Comparison of ENCODE assay signal across 9 mouse cellular contexts in genomic region chr16:11065431-11065830, GRCm38 (mm10). TPM values are rescaled to one million over a fixed set of nuclear protein-coding genes. Genes with fewer than 3 reads are reported as not detected.
DNase-seq lines count a peak whose midpoint lies in the region; ATAC-seq and TF ChIP-seq lines count a peak whose summit lies in the region.
"Had no signal": no experiment of that assay in that cellular context is flagged by ENCODE, and none has a peak within 500 bp of the region (broad histone marks: within the 10 kb centered on the region; RNA-seq: fewer than 3 reads in every experiment).

No protein-coding gene starts in this region.

- ATAC-seq in heart, embryonic 15.5 days (replicated peaks; ENCODE audit: insufficient number of reproducible peaks, insufficient read depth, low FRiP score, low read depth) = no peak
- ATAC-seq in hindbrain, embryonic 11.5 days (ENCODE audit: low FRiP score) = peak; percentile 12; the same call in 1 of the 2 replicates
- no peak for ATAC-seq in midbrain, embryonic 12.5 days (ENCODE audit: low FRiP score, low read depth)
- no peak for ATAC-seq in frontal cortex, adult (ENCODE audit: low TSS enrichment)

- no peak for TF ChIP-seq POLR2A in brain, embryonic 14.5 days (IDR thresholded peaks at IDR 0.05; ENCODE audit: borderline replicate concordance, extremely low read depth, insufficient read depth, insufficient read length, poor library complexity, severe bottlenecking)

- H3K27ac ChIP-seq in heart, embryonic 15.5 days = peak overlapping the region; percentile 96
- H3K27ac ChIP-seq in hindbrain, embryonic 11.5 days (ENCODE audit: low read depth, low read length) = peak overlapping the region; percentile 98; the same call in 1 of the 2 replicates
- H3K27ac ChIP-seq in midbrain, embryonic 12.5 days (replicated peaks) = peak overlapping the region; percentile 99

- no peaks in the 10 kb centered on the region for H3K36me3 ChIP-seq in heart, embryonic 15.5 days
- H3K36me3 ChIP-seq in hindbrain, embryonic 11.5 days (ENCODE audit: control insufficient read depth, insufficient read depth, low read length) = no peaks in the 10 kb centered on the region
- no peaks in the 10 kb centered on the region for H3K36me3 ChIP-seq in midbrain, embryonic 12.5 days

- no peak for DNase-seq in heart, postnatal 4 days
- DNase-seq in brain, embryonic 14.5 days (ENCODE audit: low read depth) = peak; percentile 17
- peak; percentile 37 for DNase-seq in hindbrain, embryonic 11.5 days (ENCODE audit: low spot score)
- DNase-seq in adrenal gland, adult (ENCODE audit: inconsistent age in 2 of 2, low spot score in 1 of 2) = no peak
- DNase-seq in thymus, postnatal 4 days = no peak

- peaks cover 68% of the 10 kb centered on the region for H3K4me1 ChIP-seq in heart, embryonic 15.5 days (replicated peaks)
- H3K4me1 ChIP-seq in hindbrain, embryonic 11.5 days (replicated peaks; ENCODE audit: control insufficient read depth, insufficient read depth, low read length) = peaks cover 12% of the 10 kb centered on the region
- peaks cover 58% of the 10 kb centered on the region for H3K4me1 ChIP-seq in midbrain, embryonic 12.5 days

- H3K27me3 ChIP-seq in heart, embryonic 15.5 days = no peaks in the 10 kb centered on the region
- H3K27me3 ChIP-seq in hindbrain, embryonic 11.5 days (ENCODE audit: control insufficient read depth, insufficient read depth, low read length) = no peaks in the 10 kb centered on the region
- H3K27me3 ChIP-seq in midbrain, embryonic 12.5 days = no peaks in the 10 kb centered on the region
- H3K27me3 ChIP-seq: Patski had no signal

- H3K4me3 ChIP-seq in heart, embryonic 15.5 days = peak overlapping the region; percentile 92
- H3K4me3 ChIP-seq in hindbrain, embryonic 11.5 days (ENCODE audit: low read depth, low read length) = peak overlapping the region; percentile 84
- H3K4me3 ChIP-seq in midbrain, embryonic 12.5 days = peak overlapping the region; percentile 84

- no peaks in the 10 kb centered on the region for H3K9me3 ChIP-seq in heart, embryonic 15.5 days (replicated peaks)
- H3K9me3 ChIP-seq in hindbrain, embryonic 11.5 days (ENCODE audit: control insufficient read depth, low read length) = no peaks in the 10 kb centered on the region
- no peaks in the 10 kb centered on the region for H3K9me3 ChIP-seq in midbrain, embryonic 12.5 days

- no peak for TF ChIP-seq CTCF in brain, embryonic 14.5 days (IDR thresholded peaks at IDR 0.05; ENCODE audit: borderline replicate concordance, extremely low read depth, insufficient read depth, insufficient read length)

- peak overlapping the region; percentile 91 for H3K4me2 ChIP-seq in heart, embryonic 15.5 days
- peak overlapping the region; percentile 74 for H3K4me2 ChIP-seq in hindbrain, embryonic 11.5 days (replicated peaks; ENCODE audit: low read depth, low read length)
- H3K4me2 ChIP-seq in midbrain, embryonic 12.5 days (replicated peaks) = peak overlapping the region; percentile 87

- peak overlapping the region; percentile 53 for H3K9ac ChIP-seq in heart, embryonic 15.5 days
- H3K9ac ChIP-seq in hindbrain, embryonic 11.5 days (ENCODE audit: low read depth, low read length) = peak overlapping the region; percentile 97
- peak overlapping the region; percentile 53 for H3K9ac ChIP-seq in midbrain, embryonic 12.5 days (replicated peaks)

- 53% methylated on average over 5 of the region's 5 CpGs for WGBS in heart, embryonic 15.5 days
- WGBS in hindbrain, embryonic 11.5 days = 64% methylated on average over 5 of the region's 5 CpGs
- 51% methylated on average over 5 of the region's 5 CpGs for WGBS in midbrain, embryonic 12.5 days

RNA-seq across cellular contexts. Expression of gene Litaf, which starts 0.5 kb away (rescaled TPM):
- polyA plus RNA-seq in heart, embryonic 15.5 days (2015; fragmentation: Nextera tagmentation; extraction: Ambion mirVana) = 66.8 and 75.0 TPM in 2 replicates
- total RNA-seq in heart, postnatal 4 days (2021) = 10 to 100 TPM; 50.0 to 60.4 TPM
- 35.9 and 39.0 TPM in 2 replicates for polyA plus RNA-seq in brain, embryonic 14.5 days (2012; rRNA removed)
- 71.4 and 71.6 TPM in 2 replicates for polyA plus RNA-seq in hindbrain, embryonic 11.5 days (2014; fragmentation: Nextera tagmentation; extraction: Ambion mirVana)
- polyA plus RNA-seq in midbrain, embryonic 12.5 days (2016; fragmentation: Nextera tagmentation; extraction: Ambion mirVana) = 39.5 and 42.4 TPM in 2 replicates

RNA-seq across cellular contexts. Expression of gene Snn, which starts 4.7 kb away (rescaled TPM):
- 34.0 and 43.3 TPM in 2 replicates for polyA plus RNA-seq in heart, embryonic 15.5 days (2015; fragmentation: Nextera tagmentation; extraction: Ambion mirVana)
- total RNA-seq in heart, postnatal 4 days (2021) = 10 to 100 TPM; 52.5 to 56.6 TPM
- 185 and 187 TPM in 2 replicates for polyA plus RNA-seq in brain, embryonic 14.5 days (2012; rRNA removed)
- 96.5 and 113 TPM in 2 replicates for polyA plus RNA-seq in hindbrain, embryonic 11.5 days (2014; fragmentation: Nextera tagmentation; extraction: Ambion mirVana)
- 106 and 113 TPM in 2 replicates for polyA plus RNA-seq in midbrain, embryonic 12.5 days (2016; fragmentation: Nextera tagmentation; extraction: Ambion mirVana)

Comparison
In these comparisons a context has a peak if more than half of its experiments do, and no peak if none do; other contexts are left out.
1. DNase-seq: peak in brain, embryonic 14.5 days (single experiment) and hindbrain, embryonic 11.5 days (single experiment); none in heart, postnatal 4 days (single experiment), adrenal gland, adult (0 of 2) and thymus, postnatal 4 days (single experiment).
2. Peak in every context shown above with its lines, with median percentiles within 50 percentile points of each other: H3K27ac ChIP-seq, H3K4me2 ChIP-seq, H3K4me3 ChIP-seq and H3K9ac ChIP-seq.